Mouse (Mus musculus) monocyte, adult 2 months (primary cell): ENCODE measurements around the gene Zfp213.

Source experiments
- DNase-seq, 2 experiments: peaks; one replicate each; pipeline ENCODE4 v3.0.0; 2022; ENCODE audit warnings: low spot score in 2 of 2, low read depth in 1 of 2

Zfp213 gene

GRCm38 (mm10) chr17:23574130-23574529, 10.1 kb upstream of the Zfp213 start:
- no peak for DNase-seq

GRCm38 (mm10) chr17:23572059-23572458, 8.0 kb upstream of the Zfp213 start:
- DNase-seq, result no peak

DNA sequence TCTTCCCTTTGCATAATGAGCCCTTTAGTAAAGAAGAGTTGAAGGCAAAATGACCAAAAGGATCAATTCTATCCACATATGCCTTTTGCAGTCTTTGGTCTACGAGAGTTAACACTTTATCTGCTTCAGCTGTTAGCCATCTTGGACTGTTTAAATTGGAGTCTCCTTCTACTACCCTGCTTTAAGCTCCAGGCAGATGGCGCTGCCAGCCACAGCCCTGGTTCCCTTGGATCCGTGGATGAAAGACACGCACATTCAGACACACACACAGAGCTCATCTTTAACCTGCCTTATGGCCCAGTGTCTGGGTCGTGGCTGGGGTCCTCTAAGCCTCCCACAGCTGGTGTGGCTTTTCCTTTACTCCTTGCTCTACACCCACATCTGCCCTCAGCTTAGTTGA, 7.0 kb upstream of the Zfp213 start:
- DNase-seq, result no peak

DNA sequence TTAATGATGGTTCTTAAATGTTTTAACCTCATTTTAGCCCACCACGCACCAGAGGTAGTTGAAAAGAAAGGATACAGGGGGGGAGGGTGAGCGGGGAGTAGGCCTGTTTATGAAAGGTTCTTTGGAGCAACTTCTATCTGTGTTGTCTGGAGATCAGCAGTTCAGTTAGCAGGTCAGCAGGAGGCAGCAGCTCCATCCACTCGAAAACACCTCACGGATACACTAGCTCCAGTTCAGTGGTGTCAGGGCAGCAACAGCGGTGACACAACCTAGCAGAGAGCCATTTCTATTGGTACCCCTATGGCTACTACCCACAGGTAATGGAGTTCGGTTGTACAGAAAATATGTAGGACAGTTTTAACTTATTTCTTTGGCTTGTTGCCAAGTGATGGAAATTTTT, 6.0 kb upstream of the Zfp213 start:
- DNase-seq, result no peak

GRCm38 (mm10) chr17:23568370-23568769, 4.3 kb upstream of the Zfp213 start:
- DNase-seq, result no peak

DNA sequence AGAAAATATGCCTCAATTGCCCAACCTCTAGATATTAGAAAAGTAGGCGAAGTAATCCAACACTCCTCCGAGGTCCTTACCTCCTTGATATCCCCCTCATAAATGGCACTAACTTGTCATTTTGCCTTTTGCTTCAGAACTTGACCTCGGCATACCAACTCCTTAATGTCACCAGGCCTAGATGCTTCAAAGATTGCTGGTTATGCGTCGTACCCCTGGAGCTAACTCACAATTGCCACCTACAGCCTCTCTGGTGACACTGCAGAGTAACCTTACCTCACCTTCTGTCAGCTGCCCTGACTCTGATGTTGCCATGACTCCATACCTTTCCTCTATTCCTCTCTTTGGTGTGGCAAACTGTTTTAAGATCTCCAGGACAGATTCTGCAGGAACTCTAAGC, 2.7 kb upstream of the Zfp213 start:
- no peak for DNase-seq

GRCm38 (mm10) chr17:23564368-23564715, 304 bp upstream of the Zfp213 start:
- no peak for DNase-seq

DNA sequence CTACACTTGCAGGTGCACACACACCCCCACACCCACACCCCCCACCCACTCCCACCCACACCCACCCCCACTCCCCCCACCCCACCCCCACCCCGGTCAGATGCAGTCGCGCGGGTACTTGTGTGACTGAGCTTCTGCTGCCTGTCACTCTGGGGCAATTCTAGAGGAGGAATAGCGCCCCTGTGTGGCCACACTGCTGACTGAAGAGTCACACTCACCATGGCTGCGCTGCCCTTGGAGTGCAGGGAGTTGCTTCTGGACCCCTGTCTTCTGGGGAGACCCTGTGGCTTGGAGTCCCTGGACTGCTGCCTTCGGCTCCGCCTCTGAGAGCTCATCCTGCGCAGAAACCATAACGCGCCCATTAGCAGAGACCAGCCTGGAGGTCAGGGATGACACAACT, 4.3 kb downstream of the Zfp213 start:
- DNase-seq, result no peak

- no peak for DNase-seq
Observed at GRCm38 (mm10) chr17:23555243-23555916, 8.7 kb downstream of the Zfp213 start.

DNA sequence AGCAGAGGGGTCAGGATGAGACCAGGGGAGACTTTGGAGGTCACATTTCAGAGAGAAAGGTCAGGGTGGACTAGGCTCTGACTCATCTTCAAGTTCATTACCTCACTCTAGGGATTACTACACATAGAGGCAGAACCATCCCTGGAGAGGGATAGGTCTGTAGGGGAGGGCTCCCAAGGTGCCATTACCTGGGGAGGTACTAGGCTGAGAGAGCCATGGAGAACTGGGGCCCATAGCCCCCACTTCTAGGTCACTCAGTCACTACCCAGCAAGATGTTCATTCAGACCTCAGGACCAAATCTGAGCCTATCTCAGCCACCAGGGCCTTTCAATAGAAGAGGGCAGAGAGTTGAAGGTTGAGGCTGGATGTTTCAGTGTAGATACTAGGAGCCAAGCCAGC, 9.7 kb downstream of the Zfp213 start:
- DNase-seq, result no peak

- DNase-seq, result no peak
Observed at GRCm38 (mm10) chr17:23553634-23554120, 10.4 kb downstream of the Zfp213 start.

- no peak for DNase-seq
Observed at GRCm38 (mm10) chr17:23552896-23553633, 11.0 kb downstream of the Zfp213 start.

GRCm38 (mm10) chr17:23551963-23552362, 12.1 kb downstream of the Zfp213 start:
- no peak for DNase-seq

DNA sequence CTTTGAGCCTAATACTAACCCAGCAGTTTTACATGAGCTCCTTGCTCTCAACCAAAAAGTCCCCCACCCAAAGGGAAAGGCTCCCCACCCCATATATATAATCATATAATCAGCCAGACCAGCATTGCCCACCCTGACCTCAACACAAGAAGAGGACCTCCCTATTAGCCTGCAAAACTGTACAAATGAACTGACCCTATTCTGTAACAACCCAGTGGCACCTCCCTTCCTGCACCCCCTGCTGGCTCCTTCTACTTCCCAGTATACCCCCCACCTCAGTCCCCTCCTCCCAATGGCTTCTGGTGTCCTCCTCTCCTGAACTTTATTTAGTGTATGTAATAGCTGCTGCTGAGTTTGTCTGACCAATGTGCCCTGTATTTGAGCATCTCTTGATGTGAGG, 12.6 kb downstream of the Zfp213 start:
- DNase-seq, result no peak

- DNase-seq, result no peak
Observed at GRCm38 (mm10) chr17:23550856-23551255, 13.2 kb downstream of the Zfp213 start.

GRCm38 (mm10) chr17:23550188-23550791, 13.7 kb downstream of the Zfp213 start:
- peak; percentile 71 to 91 for DNase-seq

GRCm38 (mm10) chr17:23549441-23549840, 14.6 kb downstream of the Zfp213 start:
- no peak for DNase-seq

DNA sequence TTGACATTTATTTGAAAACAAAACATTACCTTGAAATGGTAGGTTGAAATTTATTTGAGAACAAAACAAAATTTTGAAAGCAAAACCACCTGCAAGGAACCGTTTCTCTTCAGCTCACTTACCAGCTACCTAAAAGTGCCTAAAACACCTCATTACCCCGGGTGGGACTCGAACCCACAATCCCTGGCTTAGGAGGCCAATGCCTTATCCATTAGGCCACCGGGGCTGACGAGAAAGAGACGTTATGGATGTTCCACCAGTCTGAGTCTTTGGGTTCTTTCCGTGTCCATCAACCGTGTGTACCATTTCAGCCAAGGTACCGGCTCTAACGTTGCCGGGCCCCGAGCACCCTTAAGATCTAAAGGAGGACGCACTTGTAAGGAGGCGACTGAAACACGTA, 15.4 kb downstream of the Zfp213 start:
- peak in 1 of 2 experiments; percentile 64 for DNase-seq

GRCm38 (mm10) chr17:23547681-23548443, 16.2 kb downstream of the Zfp213 start:
- DNase-seq, result no peak

DNA sequence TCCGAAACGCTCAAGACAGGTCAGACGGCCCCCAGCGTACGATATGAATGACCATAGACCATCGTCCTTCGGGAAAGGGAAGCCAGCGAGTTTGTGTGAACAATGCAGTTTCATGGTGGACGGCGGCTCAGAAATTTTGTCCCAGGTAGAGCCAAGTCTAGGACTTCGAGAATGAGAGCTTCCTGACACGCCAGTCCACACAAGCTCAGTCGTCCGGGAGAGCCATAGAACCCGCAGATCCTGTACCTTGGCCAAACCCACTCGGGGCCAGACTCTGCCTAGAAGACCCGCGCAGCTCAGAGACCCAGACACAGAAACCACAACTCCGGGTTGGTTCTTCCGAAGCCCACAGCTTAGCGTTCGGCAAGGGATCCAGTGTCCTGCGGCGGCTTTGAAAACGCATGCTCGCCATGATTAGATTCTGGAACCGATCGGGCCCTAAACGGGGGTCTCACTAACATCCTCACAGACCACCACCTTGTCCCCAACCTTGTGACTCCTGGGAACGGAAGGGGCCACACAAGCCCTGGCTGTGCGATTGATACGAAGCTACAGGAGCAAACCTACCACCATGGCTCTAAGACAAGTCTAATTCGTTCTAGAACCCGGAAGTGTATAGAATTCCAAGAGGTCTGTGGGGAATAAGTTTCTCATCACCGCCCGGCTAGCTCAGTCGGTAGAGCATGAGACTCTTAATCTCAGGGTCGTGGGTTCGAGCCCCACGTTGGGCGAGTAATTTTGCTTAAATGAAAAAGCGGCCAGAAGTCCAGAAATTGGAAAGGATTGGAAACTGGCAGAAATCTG, 17.1 kb downstream of the Zfp213 start:
- peak; percentile 56 to 75 for DNase-seq

DNA sequence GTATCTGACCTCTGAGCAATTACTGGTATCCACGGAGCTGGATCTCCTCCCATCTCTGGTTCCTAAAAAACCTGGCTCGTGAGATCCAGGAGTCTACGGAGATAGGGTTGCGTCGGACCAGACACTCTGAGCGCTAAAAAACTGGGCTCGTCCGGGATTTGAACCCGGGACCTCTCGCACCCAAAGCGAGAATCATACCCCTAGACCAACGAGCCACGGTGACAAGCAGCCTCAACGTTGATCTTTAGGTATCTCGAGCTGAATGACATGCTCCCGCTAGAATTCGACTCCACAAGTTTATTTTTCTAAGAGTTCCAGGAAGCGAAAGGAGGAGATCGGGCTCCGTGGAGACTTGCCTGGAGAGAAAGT, 17.7 kb downstream of the Zfp213 start:
- peak; percentile 56 to 74 for DNase-seq
